Comparison of ENCODE assay signal across 29 mouse cellular contexts in genomic region chr11:112859309-112859708, GRCm38 (mm10).
DNase-seq lines count a peak whose midpoint lies in the region; ATAC-seq and TF ChIP-seq lines count a peak whose summit lies in the region.
"Had no signal": no experiment of that assay in that cellular context is flagged by ENCODE, and none has a peak within 500 bp of the region (broad histone marks: within the 10 kb centered on the region; RNA-seq: fewer than 3 reads in every experiment).

No protein-coding gene starts in this region.

- no peak overlapping the region for H3K4me2 ChIP-seq in hindbrain, embryonic 11.5 days (replicated peaks; ENCODE audit: low read depth, low read length)
- no peak overlapping the region for H3K4me2 ChIP-seq in hindbrain, embryonic 13.5 days
- H3K4me2 ChIP-seq in hindbrain, postnatal 0 days (ENCODE audit: low read depth, low read length), result no peak overlapping the region
- H3K4me2 ChIP-seq in midbrain, embryonic 16.5 days (ENCODE audit: low read length), result no peak overlapping the region
- no peak overlapping the region for H3K4me2 ChIP-seq in kidney, embryonic 14.5 days (replicated peaks; ENCODE audit: low read depth, low read length)
- H3K4me2 ChIP-seq: embryonic facial prominence, embryonic 13.5 days; forebrain, embryonic 12.5 days; heart, embryonic 12.5 days; intestine, embryonic 15.5 days; neural tube, embryonic 12.5 days had no signal

- peak overlapping the region; percentile 89 for H3K27ac ChIP-seq in hindbrain, embryonic 10.5 days
- no peak overlapping the region for H3K27ac ChIP-seq in hindbrain, embryonic 11.5 days (ENCODE audit: low read depth, low read length)
- H3K27ac ChIP-seq in hindbrain, embryonic 13.5 days, result 0 out of 2 replicates have a peak overlapping the region, but pooled peaks have one; percentile 27
- peak overlapping the region; percentile 56; the same call in 1 of the 2 replicates for H3K27ac ChIP-seq in hindbrain, postnatal 0 days
- H3K27ac ChIP-seq in midbrain, embryonic 16.5 days (ENCODE audit: low read length), result peak overlapping the region; percentile 44
- H3K27ac ChIP-seq in kidney, embryonic 14.5 days (ENCODE audit: low read depth, low read length), result no peak overlapping the region
- H3K27ac ChIP-seq: embryonic facial prominence, embryonic 13.5 days; gastrocnemius, adult 2 months; intestine, embryonic 15.5 days; liver, embryonic 14.5 days; macrophage; neural tube, embryonic 12.5 days had no signal

- 85% methylated on average over 7 of the region's 7 CpGs for WGBS in hindbrain, embryonic 10.5 days
- 79% methylated on average over 7 of the region's 7 CpGs for WGBS in hindbrain, embryonic 11.5 days
- 69% methylated on average over 7 of the region's 7 CpGs for WGBS in hindbrain, embryonic 13.5 days
- WGBS in hindbrain, postnatal 0 days, result 44% methylated on average over 7 of the region's 7 CpGs
- WGBS in midbrain, embryonic 16.5 days, result 58% methylated on average over 7 of the region's 7 CpGs
- 84% methylated on average over 7 of the region's 7 CpGs for WGBS in kidney, embryonic 14.5 days

- no peak for ATAC-seq in hindbrain, embryonic 11.5 days (ENCODE audit: low FRiP score)
- peak; percentile 35; the same call in 1 of the 2 replicates for ATAC-seq in hindbrain, embryonic 13.5 days (ENCODE audit: low FRiP score)
- ATAC-seq in hindbrain, postnatal 0 days, result peak; percentile 62; the same call in 1 of the 2 replicates
- ATAC-seq in midbrain, embryonic 16.5 days, result no peak
- no peak for ATAC-seq in kidney, embryonic 14.5 days (ENCODE audit: low FRiP score, low TSS enrichment)
- ATAC-seq: CD4-positive, CD25-positive, alpha-beta regulatory T cell, adult 4 months; intestine, embryonic 15.5 days had no signal

- no peak for DNase-seq in hindbrain, embryonic 10.5 days (ENCODE audit: low spot score)
- no peak for DNase-seq in hindbrain, embryonic 11.5 days (ENCODE audit: low spot score)
- peak; percentile 74 for DNase-seq in hindbrain, postnatal 0 days (ENCODE audit: low spot score)
- DNase-seq in ovary, adult 18-20 months (ENCODE audit: low spot score), result no peak
- DNase-seq: adrenal gland, postnatal 14 days; cerebellum, adult 18-20 months; cerebellum, postnatal 10 days; gastrocnemius, adult 2 months; gastrocnemius, postnatal 36 days; heart, adult 18-20 months; kidney, adult 8-10 months; kidney, postnatal 10 days; layer of hippocampus, adult 9-11 months; liver; lung, adult 2 months; lung, postnatal 10 days; thymus, adult 18-20 months; thymus, postnatal 25 days had no signal

- 0 out of 2 replicates have a peak, but pooled peaks cover 8% of the 10 kb centered on the region for H3K27me3 ChIP-seq in hindbrain, embryonic 10.5 days (ENCODE audit: insufficient read depth, poor library complexity, severe bottlenecking)
- no peaks in the 10 kb centered on the region for H3K27me3 ChIP-seq in hindbrain, embryonic 11.5 days (ENCODE audit: control insufficient read depth, insufficient read depth, low read length)
- H3K27me3 ChIP-seq in hindbrain, embryonic 13.5 days, result no peaks in the 10 kb centered on the region
- no peaks in the 10 kb centered on the region for H3K27me3 ChIP-seq in hindbrain, postnatal 0 days (ENCODE audit: insufficient read depth, low read length)
- no peaks in the 10 kb centered on the region for H3K27me3 ChIP-seq in midbrain, embryonic 16.5 days (ENCODE audit: control insufficient read depth, insufficient read depth, low read depth, low read length)
- H3K27me3 ChIP-seq in kidney, embryonic 14.5 days (ENCODE audit: control insufficient read depth, insufficient read depth, low read length), result peaks cover 3% of the 10 kb centered on the region; the same call in 1 of the 2 replicates
- H3K27me3 ChIP-seq: embryonic facial prominence, embryonic 13.5 days; forebrain, embryonic 12.5 days; intestine, embryonic 15.5 days; neural tube, embryonic 12.5 days had no signal

- TF ChIP-seq CTCF in hindbrain, postnatal 0 days (IDR thresholded peaks at IDR 0.05; ENCODE audit: low read depth), result no peak

- H3K9me3 ChIP-seq in hindbrain, embryonic 10.5 days, result peaks cover 6% of the 10 kb centered on the region; the same call in 1 of the 2 replicates
- 0 out of 2 replicates have a peak, but pooled peaks cover 3% of the 10 kb centered on the region for H3K9me3 ChIP-seq in hindbrain, embryonic 11.5 days (ENCODE audit: control insufficient read depth, low read length)
- peaks cover 7% of the 10 kb centered on the region; the same call in 1 of the 2 replicates for H3K9me3 ChIP-seq in hindbrain, embryonic 13.5 days
- 0 out of 2 replicates have a peak, but pooled peaks cover 6% of the 10 kb centered on the region for H3K9me3 ChIP-seq in hindbrain, postnatal 0 days (ENCODE audit: low read length)
- H3K9me3 ChIP-seq in midbrain, embryonic 16.5 days (replicated peaks; ENCODE audit: control insufficient read depth, low read length, poor library complexity, severe bottlenecking), result peaks cover 4% of the 10 kb centered on the region
- H3K9me3 ChIP-seq in kidney, embryonic 14.5 days (ENCODE audit: control insufficient read depth, low read length), result 0 out of 2 replicates have a peak, but pooled peaks cover 2% of the 10 kb centered on the region
- H3K9me3 ChIP-seq: forebrain, embryonic 12.5 days; intestine, embryonic 15.5 days had no signal

- H3K4me3 ChIP-seq in hindbrain, embryonic 10.5 days, result no peak overlapping the region
- H3K4me3 ChIP-seq in hindbrain, embryonic 11.5 days (ENCODE audit: low read depth, low read length), result no peak overlapping the region
- no peak overlapping the region for H3K4me3 ChIP-seq in hindbrain, embryonic 13.5 days
- H3K4me3 ChIP-seq in hindbrain, postnatal 0 days (ENCODE audit: low read length), result no peak overlapping the region
- H3K4me3 ChIP-seq in midbrain, embryonic 16.5 days (ENCODE audit: low read depth, low read length), result no peak overlapping the region
- no peak overlapping the region for H3K4me3 ChIP-seq in kidney, embryonic 14.5 days (ENCODE audit: low read length)
- H3K4me3 ChIP-seq: embryonic facial prominence, embryonic 13.5 days; forebrain, embryonic 12.5 days; gastrocnemius, adult 2 months; heart, embryonic 12.5 days; intestine, embryonic 15.5 days; neural tube, embryonic 12.5 days had no signal

- no peak overlapping the region for H3K9ac ChIP-seq in hindbrain, embryonic 11.5 days (ENCODE audit: low read depth, low read length)
- H3K9ac ChIP-seq in hindbrain, embryonic 13.5 days, result no peak overlapping the region
- no peak overlapping the region for H3K9ac ChIP-seq in hindbrain, postnatal 0 days (replicated peaks; ENCODE audit: low read length)
- no peak overlapping the region for H3K9ac ChIP-seq in midbrain, embryonic 16.5 days (ENCODE audit: low read depth, low read length)
- H3K9ac ChIP-seq in kidney, embryonic 14.5 days (ENCODE audit: low read depth, low read length), result no peak overlapping the region
- H3K9ac ChIP-seq: embryonic facial prominence, embryonic 13.5 days; forebrain, embryonic 12.5 days; heart, embryonic 12.5 days; intestine, embryonic 15.5 days; liver, embryonic 14.5 days; neural tube, embryonic 12.5 days had no signal

- no peaks in the 10 kb centered on the region for H3K36me3 ChIP-seq in hindbrain, embryonic 10.5 days
- no peaks in the 10 kb centered on the region for H3K36me3 ChIP-seq in hindbrain, embryonic 11.5 days (ENCODE audit: control insufficient read depth, insufficient read depth, low read length)
- no peaks in the 10 kb centered on the region for H3K36me3 ChIP-seq in hindbrain, embryonic 13.5 days
- no peaks in the 10 kb centered on the region for H3K36me3 ChIP-seq in hindbrain, postnatal 0 days (ENCODE audit: insufficient read depth, low read length)
- H3K36me3 ChIP-seq in midbrain, embryonic 16.5 days (ENCODE audit: control insufficient read depth, insufficient read depth, low read length), result no peaks in the 10 kb centered on the region
- no peaks in the 10 kb centered on the region for H3K36me3 ChIP-seq in kidney, embryonic 14.5 days (ENCODE audit: control insufficient read depth, insufficient read depth, low read length)
- H3K36me3 ChIP-seq: embryonic facial prominence, embryonic 13.5 days; forebrain, embryonic 12.5 days; heart, embryonic 12.5 days; intestine, embryonic 15.5 days; neural tube, embryonic 12.5 days had no signal

- peaks cover 50% of the 10 kb centered on the region for H3K4me1 ChIP-seq in hindbrain, embryonic 10.5 days (replicated peaks)
- H3K4me1 ChIP-seq in hindbrain, embryonic 11.5 days (replicated peaks; ENCODE audit: control insufficient read depth, insufficient read depth, low read length), result peaks cover 9% of the 10 kb centered on the region
- H3K4me1 ChIP-seq in hindbrain, embryonic 13.5 days (replicated peaks), result peaks cover 22% of the 10 kb centered on the region
- H3K4me1 ChIP-seq in hindbrain, postnatal 0 days (ENCODE audit: insufficient read depth, low read length), result no peaks in the 10 kb centered on the region
- H3K4me1 ChIP-seq in midbrain, embryonic 16.5 days (ENCODE audit: control insufficient read depth, insufficient read depth, low read length), result peaks cover 6% of the 10 kb centered on the region; the same call in 1 of the 2 replicates
- no peaks in the 10 kb centered on the region for H3K4me1 ChIP-seq in kidney, embryonic 14.5 days (ENCODE audit: control insufficient read depth, insufficient read depth, low read length)
- H3K4me1 ChIP-seq: intestine, embryonic 15.5 days had no signal

Comparison
In these comparisons a context has a peak if more than half of its experiments do, and no peak if none do; other contexts are left out.
1. H3K27ac ChIP-seq: peak in hindbrain, embryonic 10.5 days (single experiment), hindbrain, embryonic 13.5 days (single experiment), hindbrain, postnatal 0 days (single experiment) and midbrain, embryonic 16.5 days (single experiment); none in hindbrain, embryonic 11.5 days (single experiment) and kidney, embryonic 14.5 days (single experiment).
2. ATAC-seq: peak in hindbrain, embryonic 13.5 days (single experiment) and hindbrain, postnatal 0 days (single experiment); none in hindbrain, embryonic 11.5 days (single experiment), midbrain, embryonic 16.5 days (single experiment) and kidney, embryonic 14.5 days (single experiment).